Mouse (Mus musculus): ENCODE data around the gene Hist1h2bg. TPM values are rescaled to one million over a fixed set of nuclear protein-coding genes. Genes with fewer than 3 reads are reported as not detected.

Gene Hist1h2bg
- polyA plus RNA-seq, 1 experiment from 2014 or later: 17.0 TPM

DNA sequence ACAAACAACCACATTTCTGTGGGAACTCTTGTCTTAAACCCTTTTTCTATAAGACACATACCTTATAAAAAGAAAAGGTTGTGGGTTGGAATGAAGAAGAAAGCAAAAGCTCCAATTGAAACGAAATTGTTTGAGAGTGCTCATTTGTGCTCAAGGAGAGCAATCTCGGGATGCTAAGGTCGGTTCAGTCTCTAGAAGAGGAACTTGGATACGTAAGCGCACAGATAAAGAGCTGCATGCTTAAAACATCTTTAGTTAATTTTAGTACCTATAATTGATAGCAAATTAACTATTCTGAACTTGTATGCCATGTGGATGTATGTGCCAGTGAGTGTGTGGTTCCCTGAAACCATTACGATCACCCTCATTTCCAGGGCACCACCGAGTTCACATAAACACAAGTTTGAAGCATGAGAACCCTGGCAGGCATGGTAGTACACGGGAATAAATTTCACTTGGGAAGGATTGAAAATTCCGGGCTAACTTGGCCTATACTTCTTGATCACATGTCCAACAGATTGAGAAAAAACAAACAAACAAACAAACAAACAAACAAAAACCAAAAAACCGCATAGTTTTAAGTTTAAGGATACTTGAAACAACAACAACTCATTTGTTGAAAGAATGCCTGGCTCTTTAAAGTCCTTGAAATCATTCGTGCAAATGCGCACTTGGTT lies 49.0 kb downstream of the Hist1h2bg start:
- peaks cover 6% of the 10 kb centered on the region; the same call in 1 of the 2 replicates for H3K4me1 ChIP-seq
- peak overlapping the region; percentile 64 for H3K4me3 ChIP-seq (replicated peaks)
- no peak for ATAC-seq (ENCODE audit: insufficient read depth, low FRiP score, low read depth)
- H3K27ac ChIP-seq: peak overlapping the region; percentile 98
- WGBS: 42% methylated on average over 12 of the region's 12 CpGs
- H3K36me3 ChIP-seq: no peaks in the 10 kb centered on the region
- H3K4me2 ChIP-seq: peak overlapping the region; percentile 85
- no peaks in the 10 kb centered on the region for H3K9me3 ChIP-seq
- peak overlapping the region; percentile 41; the same call in 1 of the 2 replicates for H3K9ac ChIP-seq
- no peaks in the 10 kb centered on the region for H3K27me3 ChIP-seq (replicated peaks)

DNA sequence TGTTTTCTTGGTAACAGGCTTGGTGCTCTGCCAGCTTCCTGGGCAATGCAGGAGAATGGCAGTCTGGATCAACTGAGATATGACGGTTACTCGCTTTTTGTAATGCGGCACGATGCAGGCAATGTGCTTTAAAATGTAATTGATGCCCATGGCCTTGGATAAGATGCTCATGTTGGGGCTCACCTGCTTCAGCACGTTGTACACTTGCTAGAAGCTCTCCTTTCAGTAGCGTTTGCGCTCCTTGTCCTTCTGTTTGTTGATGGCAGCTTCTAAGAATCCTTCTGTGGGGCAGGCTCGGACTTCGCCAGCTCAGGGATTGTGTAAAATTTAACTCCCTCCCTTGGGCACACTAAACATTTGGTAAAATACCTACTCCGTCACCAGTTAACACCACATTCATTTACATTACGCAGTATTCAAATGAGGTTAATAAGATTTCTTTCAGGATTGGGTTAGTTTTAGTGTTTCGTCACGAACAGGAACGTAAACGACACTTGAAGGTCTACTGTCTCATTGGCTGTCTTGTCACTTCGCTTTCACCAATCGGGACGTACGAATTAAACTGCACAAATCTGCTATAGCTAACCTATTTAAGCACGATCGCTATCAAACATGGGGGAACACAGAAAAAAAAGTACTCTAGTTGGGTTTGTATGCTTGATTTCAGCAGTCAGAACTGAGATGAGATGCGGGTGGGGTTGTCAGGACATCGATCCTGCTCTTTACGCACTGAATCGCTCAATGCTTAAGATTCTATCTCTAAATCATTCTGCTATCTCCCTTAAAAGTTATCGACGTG lies 49.7 kb downstream of the Hist1h2bg start, which contains the start of gene Hist1h2be:
Gene Hist1h2be, minus strand, starts transcription at position 392 of the 799 bp plus-strand sequence.
- peak within 1 kb of the TSS; percentile 98 for H3K27ac ChIP-seq
- H3K4me1 ChIP-seq: peaks cover 6% of the 10 kb centered on the region; the same call in 1 of the 2 replicates
- H3K4me2 ChIP-seq: peak within 1 kb of the TSS; percentile 85
- H3K4me3 ChIP-seq (replicated peaks): peak within 1 kb of the TSS; percentile 64
- H3K9ac ChIP-seq: peak within 1 kb of the TSS; percentile 91
- H3K27me3 ChIP-seq (replicated peaks): no peaks in the 10 kb centered on the region
- H3K36me3 ChIP-seq: no peaks in the 10 kb centered on the region
- ATAC-seq (ENCODE audit: insufficient read depth, low FRiP score, low read depth): peak; percentile 81
- WGBS: under 1% methylated on average over 27 of the region's 27 CpGs
- no peaks in the 10 kb centered on the region for H3K9me3 ChIP-seq

Small RNAs within 50 kb of the gene (microRNA-seq; reads per million reads assigned to microRNA genes)
- 0.77 reads per million for gene Gm44297
- gene Gm44359: not detected
- gene Gm44394: not detected

Other genes with a start within 250 kb of the Hist1h2bg start
- gene Zfp322a, start 202.2 kb upstream of the Hist1h2bg start, polyA plus RNA-seq (2015; fragmentation: Nextera tagmentation; extraction: Ambion mirVana): 40.9 and 42.0 TPM in 2 replicates
- 10.7 and 11.9 TPM in 2 replicates for gene Abt1, start 147.5 kb upstream of the Hist1h2bg start, polyA plus RNA-seq (2015; fragmentation: Nextera tagmentation; extraction: Ambion mirVana)
- gene Btn1a1, start 105.5 kb upstream of the Hist1h2bg start, polyA plus RNA-seq (2015; fragmentation: Nextera tagmentation; extraction: Ambion mirVana): 0.09 and 0.22 TPM in 2 replicates
- 0.08 and 0.15 TPM in 2 replicates for gene Btn2a2, start 82.5 kb upstream of the Hist1h2bg start, polyA plus RNA-seq (2015; fragmentation: Nextera tagmentation; extraction: Ambion mirVana)
- gene Hist1h4h, start 40.3 kb upstream of the Hist1h2bg start, polyA plus RNA-seq (2015; fragmentation: Nextera tagmentation; extraction: Ambion mirVana): 6.1 and 7.3 TPM in 2 replicates
- gene Hist1h2af, start 37.5 kb upstream of the Hist1h2bg start, polyA plus RNA-seq (2015; fragmentation: Nextera tagmentation; extraction: Ambion mirVana): 4.1 and 13.0 TPM in 2 replicates
- 6.5 and 7.3 TPM in 2 replicates for gene Hist1h3g, start 36.0 kb upstream of the Hist1h2bg start, polyA plus RNA-seq (2015; fragmentation: Nextera tagmentation; extraction: Ambion mirVana)
- 1.0 and 1.5 TPM in 2 replicates for gene Hist1h2bh, start 28.0 kb upstream of the Hist1h2bg start, polyA plus RNA-seq (2015; fragmentation: Nextera tagmentation; extraction: Ambion mirVana)
- 0.83 and 0.94 TPM in 2 replicates for gene Hist1h3f, start 27.3 kb upstream of the Hist1h2bg start, polyA plus RNA-seq (2015; fragmentation: Nextera tagmentation; extraction: Ambion mirVana)
- 1.7 and 2.0 TPM in 2 replicates for gene Hist1h4f, start 19.7 kb upstream of the Hist1h2bg start, polyA plus RNA-seq (2015; fragmentation: Nextera tagmentation; extraction: Ambion mirVana)
- gene Hist1h1d, start 18.1 kb upstream of the Hist1h2bg start, polyA plus RNA-seq (2015; fragmentation: Nextera tagmentation; extraction: Ambion mirVana): 0.89 and 0.98 TPM in 2 replicates
- 6.7 TPM in 2 replicates for gene Hist1h3e, start 9.0 kb upstream of the Hist1h2bg start, polyA plus RNA-seq (2015; fragmentation: Nextera tagmentation; extraction: Ambion mirVana)
- 95.8 and 121 TPM in 2 replicates for gene Hist1h2ae, start 176 bp upstream of the Hist1h2bg start, polyA plus RNA-seq (2015; fragmentation: Nextera tagmentation; extraction: Ambion mirVana)
- 3.5 and 3.8 TPM in 2 replicates for gene Hist1h2bf, start 2.8 kb downstream of the Hist1h2bg start, polyA plus RNA-seq (2015; fragmentation: Nextera tagmentation; extraction: Ambion mirVana)
- gene Hist1h2ad, start 3.0 kb downstream of the Hist1h2bg start, polyA plus RNA-seq (2015; fragmentation: Nextera tagmentation; extraction: Ambion mirVana): 2.4 and 3.4 TPM in 2 replicates
- gene Hist1h3d, start 4.4 kb downstream of the Hist1h2bg start, polyA plus RNA-seq (2015; fragmentation: Nextera tagmentation; extraction: Ambion mirVana): 5.7 and 7.9 TPM in 2 replicates
- gene Hist1h4d, start 10.2 kb downstream of the Hist1h2bg start, polyA plus RNA-seq (2015; fragmentation: Nextera tagmentation; extraction: Ambion mirVana): 117 and 130 TPM in 2 replicates
- gene Hist1h2be, start 49.7 kb downstream of the Hist1h2bg start, polyA plus RNA-seq (2015; fragmentation: Nextera tagmentation; extraction: Ambion mirVana): 2.9 TPM in 2 replicates
- 24.6 and 25.3 TPM in 2 replicates for gene Hist1h1e, start 51.2 kb downstream of the Hist1h2bg start, polyA plus RNA-seq (2015; fragmentation: Nextera tagmentation; extraction: Ambion mirVana)
- gene Hist1h2ac, start 112.6 kb downstream of the Hist1h2bg start, polyA plus RNA-seq (2015; fragmentation: Nextera tagmentation; extraction: Ambion mirVana): 1.9 and 2.4 TPM in 2 replicates
- gene Hist1h2bc, start 112.8 kb downstream of the Hist1h2bg start, polyA plus RNA-seq (2015; fragmentation: Nextera tagmentation; extraction: Ambion mirVana): 104 and 105 TPM in 2 replicates
- 0.19 TPM in 1 of 2 replicates, not detected in the other for gene Hist1h1t, start 124.4 kb downstream of the Hist1h2bg start, polyA plus RNA-seq (2015; fragmentation: Nextera tagmentation; extraction: Ambion mirVana)
- 4.0 and 6.1 TPM in 2 replicates for gene Hist1h4c, start 127.1 kb downstream of the Hist1h2bg start, polyA plus RNA-seq (2015; fragmentation: Nextera tagmentation; extraction: Ambion mirVana)
- 7.9 and 8.8 TPM in 2 replicates for gene Hfe, start 139.5 kb downstream of the Hist1h2bg start, polyA plus RNA-seq (2015; fragmentation: Nextera tagmentation; extraction: Ambion mirVana)
- gene Hist1h1c, start 167.4 kb downstream of the Hist1h2bg start, polyA plus RNA-seq (2015; fragmentation: Nextera tagmentation; extraction: Ambion mirVana): 50.6 and 54.3 TPM in 2 replicates
- gene Hist1h3c, start 174.2 kb downstream of the Hist1h2bg start, polyA plus RNA-seq (2015; fragmentation: Nextera tagmentation; extraction: Ambion mirVana): 5.5 and 5.7 TPM in 2 replicates
- gene Hist1h2bb, start 175.3 kb downstream of the Hist1h2bg start, polyA plus RNA-seq (2015; fragmentation: Nextera tagmentation; extraction: Ambion mirVana): 2.5 and 3.4 TPM in 2 replicates
- 43.8 and 63.1 TPM in 2 replicates for gene Hist1h2ab, start 179.7 kb downstream of the Hist1h2bg start, polyA plus RNA-seq (2015; fragmentation: Nextera tagmentation; extraction: Ambion mirVana)
- gene Hist1h3b, start 180.9 kb downstream of the Hist1h2bg start, polyA plus RNA-seq (2015; fragmentation: Nextera tagmentation; extraction: Ambion mirVana): 7.4 and 10.6 TPM in 2 replicates
- gene Hist1h4b, start 185.6 kb downstream of the Hist1h2bg start, polyA plus RNA-seq (2015; fragmentation: Nextera tagmentation; extraction: Ambion mirVana): 3.5 and 4.1 TPM in 2 replicates
- gene Hist1h4a, start 189.8 kb downstream of the Hist1h2bg start, polyA plus RNA-seq (2015; fragmentation: Nextera tagmentation; extraction: Ambion mirVana): 0.42 and 0.55 TPM in 2 replicates
- 4.8 and 6.9 TPM in 2 replicates for gene Hist1h3a, start 191.0 kb downstream of the Hist1h2bg start, polyA plus RNA-seq (2015; fragmentation: Nextera tagmentation; extraction: Ambion mirVana)
- 2.0 and 2.9 TPM in 2 replicates for gene Hist1h1a, start 192.3 kb downstream of the Hist1h2bg start, polyA plus RNA-seq (2015; fragmentation: Nextera tagmentation; extraction: Ambion mirVana)
- gene Trim38, start 198.5 kb downstream of the Hist1h2bg start, polyA plus RNA-seq (2015; fragmentation: Nextera tagmentation; extraction: Ambion mirVana): 0.06 TPM in 1 of 2 replicates, not detected in the other
- 0.13 and 0.15 TPM in 2 replicates for gene Slc17a2, start 235.6 kb downstream of the Hist1h2bg start, polyA plus RNA-seq (2015; fragmentation: Nextera tagmentation; extraction: Ambion mirVana)